In the genomic region with DNA sequence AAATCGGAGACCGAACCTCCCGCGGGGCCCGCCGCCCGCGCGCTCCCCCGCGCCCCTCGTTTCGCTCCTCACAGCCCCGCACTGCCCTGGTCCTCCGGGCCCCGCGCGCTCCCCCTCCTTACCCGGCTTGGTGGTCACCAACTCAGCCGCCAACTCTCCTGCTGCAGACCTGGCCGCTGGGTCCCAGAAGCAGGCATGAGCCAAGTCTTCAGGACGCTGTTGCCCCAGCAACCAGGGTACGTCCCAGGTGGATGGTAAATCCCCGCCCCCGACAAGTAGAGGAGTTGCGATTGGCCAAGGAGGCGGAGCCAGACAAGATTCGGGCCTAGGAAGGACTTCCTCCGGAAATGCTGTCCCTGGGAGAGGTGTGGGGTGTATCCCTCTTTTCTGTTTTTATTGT, we compare ENCODE assay signal across 9 mouse cellular contexts. TPM values are rescaled to one million over a fixed set of nuclear protein-coding genes. Genes with fewer than 3 reads are reported as not detected.
DNase-seq lines count a peak whose midpoint lies in the region; ATAC-seq lines count a peak whose summit lies in the region.
"Had no signal": no experiment of that assay in that cellular context is flagged by ENCODE, and none has a peak within 500 bp of the region (broad histone marks: within the 10 kb centered on the region; RNA-seq: fewer than 3 reads in every experiment).

A gene (minus strand): TSS at position 240 of the 400 bp plus-strand sequence.

- H3K36me3 ChIP-seq in liver, embryonic 11.5 days (ENCODE audit: control insufficient read depth, insufficient read depth, low read length), result no peaks in the 10 kb centered on the region
- no peaks in the 10 kb centered on the region for H3K36me3 ChIP-seq in forebrain, embryonic 11.5 days (ENCODE audit: control insufficient read depth, insufficient read depth, low read length)
- H3K36me3 ChIP-seq in limb, embryonic 10.5 days, result no peaks in the 10 kb centered on the region

- intact Hi-C loops in gastrocnemius, postnatal 14 days (cut with DNase I; ENCODE audit: low total_unique reads), result no loop called here

- H3K4me1 ChIP-seq in liver, embryonic 11.5 days (replicated peaks; ENCODE audit: control insufficient read depth, insufficient read depth, low read length), result no peaks in the 10 kb centered on the region
- peaks cover 4% of the 10 kb centered on the region for H3K4me1 ChIP-seq in forebrain, embryonic 11.5 days (replicated peaks; ENCODE audit: control insufficient read depth, insufficient read depth, low read length)
- peaks cover 22% of the 10 kb centered on the region for H3K4me1 ChIP-seq in limb, embryonic 10.5 days

- H3K9me3 ChIP-seq in liver, embryonic 11.5 days (ENCODE audit: control insufficient read depth, low read length), result no peaks in the 10 kb centered on the region
- H3K9me3 ChIP-seq in forebrain, embryonic 11.5 days (ENCODE audit: control insufficient read depth, low read length), result peaks cover 2% of the 10 kb centered on the region; the same call in 1 of the 2 replicates
- no peaks in the 10 kb centered on the region; the same call in 1 of the 2 replicates for H3K9me3 ChIP-seq in limb, embryonic 10.5 days (replicated peaks)

- no peak for DNase-seq in liver, embryonic 11.5 days (ENCODE audit: low spot score)
- DNase-seq in liver, result no peak
- DNase-seq in forebrain, embryonic 11.5 days (ENCODE audit: low spot score), result peak; percentile 80
- peak; percentile 54 for DNase-seq in limb, embryonic 10.5 days (ENCODE audit: low spot score)
- peak; percentile 70 for DNase-seq in right cerebral cortex, postnatal 14 days
- DNase-seq in thymus, postnatal 14 days, result no peak
- no peak for DNase-seq in gastrocnemius, postnatal 4 days (ENCODE audit: low spot score in 2 of 2)
- no peak for DNase-seq in gastrocnemius, postnatal 14 days

- H3K4me3 ChIP-seq in liver, embryonic 11.5 days (ENCODE audit: low read depth, low read length), result 0 out of 2 replicates have a peak within 1 kb of the TSS, but pooled peaks have one; percentile 11
- H3K4me3 ChIP-seq in forebrain, embryonic 11.5 days (ENCODE audit: low read depth, low read length), result peak within 1 kb of the TSS; percentile 33
- peak within 1 kb of the TSS; percentile 43 for H3K4me3 ChIP-seq in limb, embryonic 10.5 days

- no peak for ATAC-seq in liver, embryonic 11.5 days (replicated peaks; ENCODE audit: low FRiP score)
- 0 out of 2 replicates have a peak, but pooled peaks have one; percentile 42 for ATAC-seq in forebrain, embryonic 11.5 days (replicated peaks; ENCODE audit: low FRiP score)

- H3K27me3 ChIP-seq in liver, embryonic 11.5 days (replicated peaks; ENCODE audit: control insufficient read depth, insufficient read depth, low read length), result peaks cover 29% of the 10 kb centered on the region
- H3K27me3 ChIP-seq in forebrain, embryonic 11.5 days (ENCODE audit: control insufficient read depth, insufficient read depth, low read length), result peaks cover 6% of the 10 kb centered on the region
- H3K27me3 ChIP-seq in limb, embryonic 10.5 days (ENCODE audit: low read depth, poor library complexity, severe bottlenecking), result peaks cover 65% of the 10 kb centered on the region

- no peak within 1 kb of the TSS for H3K9ac ChIP-seq in liver, embryonic 11.5 days (ENCODE audit: low read depth, low read length)
- H3K9ac ChIP-seq in forebrain, embryonic 11.5 days (ENCODE audit: low read length), result peak within 1 kb of the TSS; percentile 30

- peak within 1 kb of the TSS; percentile 43 for H3K4me2 ChIP-seq in liver, embryonic 11.5 days
- H3K4me2 ChIP-seq in forebrain, embryonic 11.5 days (ENCODE audit: low read depth, low read length, severe bottlenecking), result peak within 1 kb of the TSS; percentile 62

- no peak within 1 kb of the TSS for H3K27ac ChIP-seq in liver, embryonic 11.5 days (ENCODE audit: low read depth, low read length)
- H3K27ac ChIP-seq in forebrain, embryonic 11.5 days (ENCODE audit: low read depth, low read length), result no peak within 1 kb of the TSS
- no peak within 1 kb of the TSS for H3K27ac ChIP-seq in limb, embryonic 10.5 days

- 8% methylated on average over 29 of the region's 29 CpGs for WGBS in liver, embryonic 11.5 days
- WGBS in forebrain, embryonic 11.5 days, result 2% methylated on average over 27 of the region's 29 CpGs
- WGBS in limb, embryonic 10.5 days, result 2% methylated on average over 29 of the region's 29 CpGs

RNA-seq across cellular contexts. Expression of the gene that starts here (rescaled TPM):
- not detected in 2 replicates for polyA plus RNA-seq in liver, embryonic 11.5 days (2014; fragmentation: Nextera tagmentation; extraction: Ambion mirVana)
- polyA plus RNA-seq in forebrain, embryonic 11.5 days (2014; fragmentation: Nextera tagmentation; extraction: Ambion mirVana), result 0.20 and 0.32 TPM in 2 replicates
- polyA plus RNA-seq in limb, embryonic 10.5 days (2016; fragmentation: Nextera tagmentation; extraction: Ambion mirVana), result not detected in 2 replicates
- total RNA-seq in gastrocnemius, postnatal 4 days (2021), result 1 to 10 TPM; 5.0 to 8.1 TPM
- total RNA-seq in gastrocnemius, postnatal 14 days (2021), result 1 to 10 TPM; 2.7 to 4.0 TPM
- total RNA-seq: liver, adult 2 months had no signal
- polyA plus RNA-seq: liver, adult 2 months had no signal

Comparison
In these comparisons a context has a peak if more than half of its experiments do, and no peak if none do; other contexts are left out.
1. Peak in DNase-seq, ATAC-seq, H3K4me3 ChIP-seq, H3K9ac ChIP-seq and H3K4me2 ChIP-seq in forebrain, embryonic 11.5 days; RNA of the gene not detected or under 1 TPM.
2. Peak in DNase-seq and H3K4me3 ChIP-seq in limb, embryonic 10.5 days; RNA of the gene not detected or under 1 TPM.